Mouse (Mus musculus): ENCODE measurements around the gene Vps13a. TPM values are rescaled to one million over a fixed set of nuclear protein-coding genes. Genes with fewer than 3 reads are reported as not detected.

Vps13a gene
- polyA plus RNA-seq, 1 experiment from 2014 or later: 10.0 TPM

DNA sequence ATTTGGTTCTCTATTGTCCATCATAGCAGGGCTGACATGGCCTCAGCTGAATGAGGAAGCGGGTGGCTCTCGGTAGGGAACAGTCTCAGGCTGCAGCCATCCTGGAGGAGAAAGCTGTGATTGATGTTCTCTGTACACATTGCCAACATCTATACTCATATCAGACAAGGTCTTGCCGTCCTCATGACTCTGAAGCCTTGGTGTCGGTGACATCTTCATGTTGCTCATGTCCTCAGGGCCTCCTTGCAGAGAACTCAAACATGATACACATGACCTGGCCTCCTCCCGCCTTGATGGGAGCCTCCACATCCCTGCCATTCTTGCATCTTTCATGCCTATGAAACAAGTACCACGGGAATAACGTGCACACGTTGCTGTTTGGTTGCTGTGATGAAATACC, 200.2 kb downstream of the Vps13a start:
- peaks cover 4% of the 10 kb centered on the region; the same call in 1 of the 2 replicates for H3K4me1 ChIP-seq (ENCODE audit: control insufficient read depth, insufficient read depth, low read length)
- WGBS: 91% methylated on average over 8 of the region's 8 CpGs
- ATAC-seq (ENCODE audit: insufficient read depth, low FRiP score): no peak
- H3K9ac ChIP-seq (ENCODE audit: low read length): no peak overlapping the region
- H3K36me3 ChIP-seq (ENCODE audit: control insufficient read depth, insufficient read depth, low read length): no peaks in the 10 kb centered on the region
- no peak overlapping the region for H3K4me2 ChIP-seq (ENCODE audit: low read depth, low read length)
- H3K9me3 ChIP-seq (replicated peaks; ENCODE audit: control insufficient read depth, low read length): no peaks in the 10 kb centered on the region
- H3K27me3 ChIP-seq (ENCODE audit: control insufficient read depth, insufficient read depth, low read length): no peaks in the 10 kb centered on the region
- no peak overlapping the region for H3K4me3 ChIP-seq (replicated peaks; ENCODE audit: low read length)
- H3K27ac ChIP-seq (ENCODE audit: low read length): no peak overlapping the region

- ATAC-seq (ENCODE audit: insufficient read depth, low FRiP score): no peak
- peaks cover 4% of the 10 kb centered on the region; the same call in 1 of the 2 replicates for H3K4me1 ChIP-seq (ENCODE audit: control insufficient read depth, insufficient read depth, low read length)
- H3K9me3 ChIP-seq (replicated peaks; ENCODE audit: control insufficient read depth, low read length): no peaks in the 10 kb centered on the region
- H3K4me3 ChIP-seq (replicated peaks; ENCODE audit: low read length): no peak overlapping the region
- no peak overlapping the region for H3K27ac ChIP-seq (ENCODE audit: low read length)
- H3K4me2 ChIP-seq (ENCODE audit: low read depth, low read length): no peak overlapping the region
- H3K9ac ChIP-seq (ENCODE audit: low read length): no peak overlapping the region
- no peaks in the 10 kb centered on the region for H3K27me3 ChIP-seq (ENCODE audit: control insufficient read depth, insufficient read depth, low read length)
- 74% methylated on average over 7 of the region's 7 CpGs for WGBS
- H3K36me3 ChIP-seq (ENCODE audit: control insufficient read depth, insufficient read depth, low read length): no peaks in the 10 kb centered on the region
Measured at GRCm38 (mm10) chr19:16579656-16580260, 201.0 kb downstream of the Vps13a start.

DNA sequence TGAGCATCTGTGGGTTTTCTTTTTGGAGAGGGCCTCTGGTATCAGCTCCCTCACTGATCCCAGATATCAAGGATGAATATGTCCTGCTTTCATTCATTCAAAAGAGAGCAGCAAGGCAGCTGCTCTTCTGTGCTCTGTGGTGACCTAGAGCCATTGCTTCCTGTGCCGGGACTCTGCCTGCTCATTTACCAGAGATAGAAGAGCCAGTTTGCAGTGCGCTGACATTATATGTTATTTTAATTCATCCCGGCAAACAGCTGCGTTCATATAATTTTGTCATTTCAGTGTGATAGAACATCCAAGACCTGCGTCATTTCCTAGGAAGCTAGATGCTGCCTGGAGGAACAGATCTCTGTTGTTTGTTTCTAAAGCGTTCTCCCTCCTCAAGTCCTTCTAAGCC, 203.9 kb downstream of the Vps13a start:
- H3K4me3 ChIP-seq (replicated peaks; ENCODE audit: low read length): no peak overlapping the region
- H3K36me3 ChIP-seq (ENCODE audit: control insufficient read depth, insufficient read depth, low read length): no peaks in the 10 kb centered on the region
- 59% methylated on average over 6 of the region's 6 CpGs for WGBS
- no peak for ATAC-seq (ENCODE audit: insufficient read depth, low FRiP score)
- peak overlapping the region; percentile 13; the same call in 1 of the 2 replicates for H3K27ac ChIP-seq (ENCODE audit: low read length)
- peaks cover 4% of the 10 kb centered on the region; the same call in 1 of the 2 replicates for H3K4me1 ChIP-seq (ENCODE audit: control insufficient read depth, insufficient read depth, low read length)
- H3K9ac ChIP-seq (ENCODE audit: low read length): no peak overlapping the region
- no peaks in the 10 kb centered on the region for H3K27me3 ChIP-seq (ENCODE audit: control insufficient read depth, insufficient read depth, low read length)
- no peaks in the 10 kb centered on the region for H3K9me3 ChIP-seq (replicated peaks; ENCODE audit: control insufficient read depth, low read length)
- no peak overlapping the region for H3K4me2 ChIP-seq (ENCODE audit: low read depth, low read length)

Other genes with a start within 250 kb of the Vps13a start
- gene Foxb2, start 92.9 kb upstream of the Vps13a start, polyA plus RNA-seq (2015; fragmentation: Nextera tagmentation; extraction: Ambion mirVana): not detected in 2 replicates
- gene Prune2, start 175.2 kb upstream of the Vps13a start, polyA plus RNA-seq (2015; fragmentation: Nextera tagmentation; extraction: Ambion mirVana): 2.4 and 2.9 TPM in 2 replicates

All from stomach, embryonic 16.5 days (tissue).